Mouse (Mus musculus): ENCODE results near the gene Mtfmt. TPM values are rescaled to one million over a fixed set of nuclear protein-coding genes. Genes with fewer than 3 reads are reported as not detected.

The Mtfmt gene
- polyA plus RNA-seq, 1 experiment from 2014 or later, result 24.0 TPM

GRCm38 (mm10) chr9:65419633-65420032, 15.9 kb upstream of the Mtfmt start:
- Histone ChIP-seq H3K4me3 (ENCODE audit: low read length) (no peak overlapping the region), H3K9ac (ENCODE audit: low read depth, low read length) (no peak overlapping the region), H3K4me2 (ENCODE audit: low read depth, low read length) (no peak overlapping the region), H3K27ac (ENCODE audit: low read length) (no peak overlapping the region), H3K36me3 (ENCODE audit: control insufficient read depth, insufficient read depth, low read length) (no peaks in the 10 kb centered on the region), H3K9me3 (ENCODE audit: control insufficient read depth, low read length) (no peaks in the 10 kb centered on the region), H3K27me3 (replicated peaks; ENCODE audit: control insufficient read depth, insufficient read depth, low read length) (no peaks in the 10 kb centered on the region), H3K4me1 (ENCODE audit: control insufficient read depth, insufficient read depth, low read length) (peaks cover 4% of the 10 kb centered on the region; the same call in 1 of the 2 replicates)
- ATAC-seq, result no peak
- WGBS, result 73% methylated on average over 3 of the region's 3 CpGs

- peak; percentile 82 for ATAC-seq
- peak within 1 kb of the TSS; percentile 38 for H3K4me2 ChIP-seq (ENCODE audit: low read depth, low read length)
- H3K4me1 ChIP-seq (ENCODE audit: control insufficient read depth, insufficient read depth, low read length), result peaks cover 4% of the 10 kb centered on the region; the same call in 1 of the 2 replicates
- no peaks in the 10 kb centered on the region for H3K27me3 ChIP-seq (replicated peaks; ENCODE audit: control insufficient read depth, insufficient read depth, low read length)
- H3K4me3 ChIP-seq (ENCODE audit: low read length), result peak within 1 kb of the TSS; percentile 39
- peak within 1 kb of the TSS; percentile 94 for H3K27ac ChIP-seq (ENCODE audit: low read length)
- H3K9ac ChIP-seq (ENCODE audit: low read depth, low read length), result peak within 1 kb of the TSS; percentile 60; the same call in 1 of the 2 replicates
- H3K36me3 ChIP-seq (ENCODE audit: control insufficient read depth, insufficient read depth, low read length), result no peaks in the 10 kb centered on the region
- no peaks in the 10 kb centered on the region for H3K9me3 ChIP-seq (ENCODE audit: control insufficient read depth, low read length)
- WGBS, result 59% methylated on average over 11 of the region's 11 CpGs
Measured at GRCm38 (mm10) chr9:65422760-65423501, 12.7 kb upstream of the Mtfmt start, which contains the start of gene Slc51b. Gene Slc51b (minus strand): TSS chr9:65422955.

- 19% methylated on average over 3 of the region's 3 CpGs for WGBS
- 0 out of 2 replicates have a peak, but pooled peaks have one; percentile 5 for ATAC-seq
- Histone ChIP-seq H3K4me1 (ENCODE audit: control insufficient read depth, insufficient read depth, low read length) (peaks cover 4% of the 10 kb centered on the region; the same call in 1 of the 2 replicates), H3K9me3 (ENCODE audit: control insufficient read depth, low read length) (no peaks in the 10 kb centered on the region), H3K4me2 (ENCODE audit: low read depth, low read length) (no peak overlapping the region), H3K36me3 (ENCODE audit: control insufficient read depth, insufficient read depth, low read length) (no peaks in the 10 kb centered on the region), H3K9ac (ENCODE audit: low read depth, low read length) (no peak overlapping the region), H3K27ac (ENCODE audit: low read length) (peak overlapping the region; percentile 29; the same call in 1 of the 2 replicates), H3K4me3 (ENCODE audit: low read length) (no peak overlapping the region), H3K27me3 (replicated peaks; ENCODE audit: control insufficient read depth, insufficient read depth, low read length) (no peaks in the 10 kb centered on the region)
Measured at GRCm38 (mm10) chr9:65424393-65424792, 11.2 kb upstream of the Mtfmt start.

GRCm38 (mm10) chr9:65427511-65427910, 8.1 kb upstream of the Mtfmt start:
- Histone ChIP-seq H3K27me3 (replicated peaks; ENCODE audit: control insufficient read depth, insufficient read depth, low read length) (no peaks in the 10 kb centered on the region), H3K4me3 (ENCODE audit: low read length) (no peak overlapping the region), H3K9ac (ENCODE audit: low read depth, low read length) (no peak overlapping the region), H3K4me1 (ENCODE audit: control insufficient read depth, insufficient read depth, low read length) (peaks cover 4% of the 10 kb centered on the region; the same call in 1 of the 2 replicates), H3K9me3 (ENCODE audit: control insufficient read depth, low read length) (no peaks in the 10 kb centered on the region), H3K27ac (ENCODE audit: low read length) (peak overlapping the region; percentile 83), H3K36me3 (ENCODE audit: control insufficient read depth, insufficient read depth, low read length) (no peaks in the 10 kb centered on the region), H3K4me2 (ENCODE audit: low read depth, low read length) (no peak overlapping the region)
- 56% methylated on average over 2 of the region's 2 CpGs for WGBS
- peak; percentile 63 for ATAC-seq

- Histone ChIP-seq H3K36me3 (ENCODE audit: control insufficient read depth, insufficient read depth, low read length) (no peaks in the 10 kb centered on the region), H3K4me3 (ENCODE audit: low read length) (no peak overlapping the region), H3K4me1 (ENCODE audit: control insufficient read depth, insufficient read depth, low read length) (peaks cover 4% of the 10 kb centered on the region; the same call in 1 of the 2 replicates), H3K27me3 (replicated peaks; ENCODE audit: control insufficient read depth, insufficient read depth, low read length) (0 out of 2 replicates have a peak, but pooled peaks cover 1% of the 10 kb centered on the region), H3K27ac (ENCODE audit: low read length) (peak overlapping the region; percentile 83), H3K9ac (ENCODE audit: low read depth, low read length) (no peak overlapping the region), H3K4me2 (ENCODE audit: low read depth, low read length) (no peak overlapping the region), H3K9me3 (ENCODE audit: control insufficient read depth, low read length) (no peaks in the 10 kb centered on the region)
- 84% methylated on average over 5 of the region's 5 CpGs for WGBS
- ATAC-seq, result no peak
Measured at GRCm38 (mm10) chr9:65428003-65428402, 7.6 kb upstream of the Mtfmt start.

- Histone ChIP-seq H3K27ac (ENCODE audit: low read length) (no peak overlapping the region), H3K27me3 (replicated peaks; ENCODE audit: control insufficient read depth, insufficient read depth, low read length) (0 out of 2 replicates have a peak, but pooled peaks cover 2% of the 10 kb centered on the region), H3K9me3 (ENCODE audit: control insufficient read depth, low read length) (no peaks in the 10 kb centered on the region), H3K9ac (ENCODE audit: low read depth, low read length) (no peak overlapping the region), H3K4me3 (ENCODE audit: low read length) (no peak overlapping the region), H3K4me1 (ENCODE audit: control insufficient read depth, insufficient read depth, low read length) (no peaks in the 10 kb centered on the region), H3K36me3 (ENCODE audit: control insufficient read depth, insufficient read depth, low read length) (no peaks in the 10 kb centered on the region), H3K4me2 (ENCODE audit: low read depth, low read length) (no peak overlapping the region)
- no peak for ATAC-seq
Measured at GRCm38 (mm10) chr9:65430401-65430800, 5.2 kb upstream of the Mtfmt start.

GRCm38 (mm10) chr9:65430921-65431320, 4.7 kb upstream of the Mtfmt start:
- H3K4me3 ChIP-seq (ENCODE audit: low read length), result no peak overlapping the region
- 0 out of 2 replicates have a peak, but pooled peaks cover 2% of the 10 kb centered on the region for H3K27me3 ChIP-seq (replicated peaks; ENCODE audit: control insufficient read depth, insufficient read depth, low read length)
- no peak overlapping the region for H3K4me2 ChIP-seq (ENCODE audit: low read depth, low read length)
- H3K36me3 ChIP-seq (ENCODE audit: control insufficient read depth, insufficient read depth, low read length), result no peaks in the 10 kb centered on the region
- WGBS, result 94% methylated on average over 5 of the region's 5 CpGs
- H3K9ac ChIP-seq (ENCODE audit: low read depth, low read length), result no peak overlapping the region
- H3K27ac ChIP-seq (ENCODE audit: low read length), result no peak overlapping the region
- no peak for ATAC-seq
- no peaks in the 10 kb centered on the region for H3K9me3 ChIP-seq (ENCODE audit: control insufficient read depth, low read length)
- H3K4me1 ChIP-seq (ENCODE audit: control insufficient read depth, insufficient read depth, low read length), result no peaks in the 10 kb centered on the region

GRCm38 (mm10) chr9:65432236-65432635, 3.3 kb upstream of the Mtfmt start:
- Histone ChIP-seq H3K36me3 (ENCODE audit: control insufficient read depth, insufficient read depth, low read length) (no peaks in the 10 kb centered on the region), H3K4me3 (ENCODE audit: low read length) (no peak overlapping the region), H3K27ac (ENCODE audit: low read length) (no peak overlapping the region), H3K4me1 (ENCODE audit: control insufficient read depth, insufficient read depth, low read length) (no peaks in the 10 kb centered on the region), H3K27me3 (replicated peaks; ENCODE audit: control insufficient read depth, insufficient read depth, low read length) (0 out of 2 replicates have a peak, but pooled peaks cover 2% of the 10 kb centered on the region), H3K9me3 (ENCODE audit: control insufficient read depth, low read length) (no peaks in the 10 kb centered on the region), H3K9ac (ENCODE audit: low read depth, low read length) (no peak overlapping the region), H3K4me2 (ENCODE audit: low read depth, low read length) (no peak overlapping the region)
- ATAC-seq, result no peak
- WGBS, result 1% methylated on average over 3 of the region's 3 CpGs

GRCm38 (mm10) chr9:65434140-65434539, 1.4 kb upstream of the Mtfmt start:
- no peak overlapping the region for H3K4me3 ChIP-seq (ENCODE audit: low read length)
- 67% methylated on average over 5 of the region's 5 CpGs for WGBS
- H3K36me3 ChIP-seq (ENCODE audit: control insufficient read depth, insufficient read depth, low read length), result no peaks in the 10 kb centered on the region
- no peak overlapping the region for H3K4me2 ChIP-seq (ENCODE audit: low read depth, low read length)
- no peak overlapping the region for H3K9ac ChIP-seq (ENCODE audit: low read depth, low read length)
- no peak overlapping the region for H3K27ac ChIP-seq (ENCODE audit: low read length)
- H3K9me3 ChIP-seq (ENCODE audit: control insufficient read depth, low read length), result no peaks in the 10 kb centered on the region
- no peaks in the 10 kb centered on the region for H3K4me1 ChIP-seq (ENCODE audit: control insufficient read depth, insufficient read depth, low read length)
- 0 out of 2 replicates have a peak, but pooled peaks cover 2% of the 10 kb centered on the region for H3K27me3 ChIP-seq (replicated peaks; ENCODE audit: control insufficient read depth, insufficient read depth, low read length)
- ATAC-seq, result no peak
